Mouse (Mus musculus): ENCODE results near the gene Mark2.

The Mark2 gene

GRCm38 (mm10) chr19:7334049-7334448 is 7.6 kb downstream of the Mark2 start:
- no peak for DNase-seq (ENCODE audit: low spot score in 2 of 2)

GRCm38 (mm10) chr19:7321391-7321790 is 20.3 kb downstream of the Mark2 start:
- DNase-seq (ENCODE audit: low spot score in 2 of 2) = no peak

GRCm38 (mm10) chr19:7320181-7320580 is 21.5 kb downstream of the Mark2 start:
- no peak for DNase-seq (ENCODE audit: low spot score in 2 of 2)

- DNase-seq (ENCODE audit: low spot score in 2 of 2) = no peak
Observed at GRCm38 (mm10) chr19:7317716-7318115, 23.9 kb downstream of the Mark2 start.

- no peak for DNase-seq (ENCODE audit: low spot score in 2 of 2)
Observed at GRCm38 (mm10) chr19:7316822-7317221, 24.8 kb downstream of the Mark2 start.

GRCm38 (mm10) chr19:7315587-7315984 is 26.1 kb downstream of the Mark2 start:
- DNase-seq (ENCODE audit: low spot score in 2 of 2) = no peak

- DNase-seq (ENCODE audit: low spot score in 2 of 2) = no peak
Observed at GRCm38 (mm10) chr19:7314976-7315586, 26.6 kb downstream of the Mark2 start.

- no peak for DNase-seq (ENCODE audit: low spot score in 2 of 2)
Observed at GRCm38 (mm10) chr19:7313660-7314059, 28.0 kb downstream of the Mark2 start.

GRCm38 (mm10) chr19:7311306-7311705 is 30.4 kb downstream of the Mark2 start:
- peak; percentile 63 for DNase-seq (ENCODE audit: low spot score in 2 of 2)

- DNase-seq (ENCODE audit: low spot score in 2 of 2) = peak; percentile 41 to 43
Observed at GRCm38 (mm10) chr19:7310704-7311103, 31.0 kb downstream of the Mark2 start.

- DNase-seq (ENCODE audit: low spot score in 2 of 2) = no peak
Observed at GRCm38 (mm10) chr19:7309738-7310330, 31.8 kb downstream of the Mark2 start.

GRCm38 (mm10) chr19:7307995-7308770 is 33.5 kb downstream of the Mark2 start:
- DNase-seq (ENCODE audit: low spot score in 2 of 2) = no peak

- DNase-seq (ENCODE audit: low spot score in 2 of 2) = peak; percentile 50 to 56
Observed at GRCm38 (mm10) chr19:7306968-7307367, 34.7 kb downstream of the Mark2 start.

- no peak for DNase-seq (ENCODE audit: low spot score in 2 of 2)
Observed at GRCm38 (mm10) chr19:7305380-7306310, 36.0 kb downstream of the Mark2 start.

- DNase-seq (ENCODE audit: low spot score in 2 of 2) = peak; percentile 47 to 66
Observed at GRCm38 (mm10) chr19:7304801-7305200, 36.9 kb downstream of the Mark2 start.

- DNase-seq (ENCODE audit: low spot score in 2 of 2) = no peak
Observed at GRCm38 (mm10) chr19:7303796-7304195, 37.9 kb downstream of the Mark2 start.

- DNase-seq (ENCODE audit: low spot score in 2 of 2) = peak in 1 of 2 experiments; percentile 28
Observed at GRCm38 (mm10) chr19:7302493-7302797, 39.2 kb downstream of the Mark2 start.

GRCm38 (mm10) chr19:7301647-7302492 is 39.8 kb downstream of the Mark2 start:
- peak in 1 of 2 experiments; percentile 33 for DNase-seq (ENCODE audit: low spot score in 2 of 2)

- no peak for DNase-seq (ENCODE audit: low spot score in 2 of 2)
Observed at GRCm38 (mm10) chr19:7300078-7300477, 41.6 kb downstream of the Mark2 start.

- DNase-seq (ENCODE audit: low spot score in 2 of 2) = no peak
Observed at GRCm38 (mm10) chr19:7299052-7299451, 42.6 kb downstream of the Mark2 start.

- DNase-seq (ENCODE audit: low spot score in 2 of 2) = no peak
Observed at GRCm38 (mm10) chr19:7295959-7296358, 45.7 kb downstream of the Mark2 start.

All from heart, adult 9 months (tissue).